Mouse (Mus musculus) C2C12 (cell line): Measurements from ENCODE around the gene Olfr320. TPM values are rescaled to one million over a fixed set of nuclear protein-coding genes. Genes with fewer than 3 reads are reported as not detected.
"Not testable (repeated sequence)": the region's sequence is repeated elsewhere in the genome, so short reads cannot be mapped to it uniquely, and the experiment has no call there.

ENCODE experiments used
- H3K27me3 ChIP-seq: one replicate; pipeline ENCODE4 v1.6.1; 2011; ENCODE audit not compliant: control insufficient read depth, insufficient read depth, insufficient read length
- H3K36me3 ChIP-seq: one replicate; pipeline ENCODE4 v1.6.1; 2011; ENCODE audit not compliant: control insufficient read depth, insufficient read depth
- H3K4me3 ChIP-seq: one replicate; pipeline ENCODE4 v1.5.1; 2011; ENCODE audit warnings: mild to moderate bottlenecking, control low read depth; ENCODE audit not compliant: poor library complexity, insufficient read depth, severe bottlenecking
- H3K79me2 ChIP-seq: one replicate; pipeline ENCODE4 v1.6.1; 2011; ENCODE audit not compliant: control insufficient read depth, insufficient read depth
- H3K79me3 ChIP-seq: one replicate; pipeline ENCODE4 v1.6.1; 2011; ENCODE audit warnings: low read depth, control low read depth
- H3ac ChIP-seq: one replicate; pipeline ENCODE3; 2011; ENCODE audit warnings: low read depth; ENCODE audit not compliant: control insufficient read depth, insufficient read length
- CEBPB ChIP-seq: IDR thresholded peaks from one replicate; pipeline ENCODE4 v1.6.1; 2011; ENCODE audit warnings: low read depth, mild to moderate bottlenecking, control low read depth, moderate library complexity
- CTCF ChIP-seq: IDR thresholded peaks from one replicate; pipeline ENCODE4 v1.5.1; 2011; ENCODE audit not compliant: control insufficient read depth, insufficient read depth, insufficient read length
- FOSL1 ChIP-seq: IDR thresholded peaks from one replicate; pipeline ENCODE4 v1.8.0; 2011; ENCODE audit warnings: mild to moderate bottlenecking, low read length; ENCODE audit not compliant: poor library complexity, insufficient read depth, severe bottlenecking
- MAX ChIP-seq: IDR thresholded peaks from one replicate; pipeline ENCODE4 v1.6.1; 2011; ENCODE audit warnings: mild to moderate bottlenecking, control low read depth
- MYOD1 ChIP-seq: IDR thresholded peaks from one replicate; pipeline ENCODE4 v1.6.1; 2011; ENCODE audit warnings: low read depth; ENCODE audit not compliant: control insufficient read depth, insufficient read length
- MYOG ChIP-seq: IDR thresholded peaks from one replicate; pipeline ENCODE4 v1.6.1; 2011; ENCODE audit not compliant: control insufficient read depth, insufficient read length; ENCODE audit errors: extremely low read depth
- USF1 ChIP-seq: IDR thresholded peaks from one replicate; pipeline ENCODE4 v1.6.1; 2011; ENCODE audit warnings: low read depth, mild to moderate bottlenecking, control low read depth, moderate library complexity
- polyA plus RNA-seq: library from polyadenylated mRNA; unstranded; fragments of >200 nt; fragmentation: generic; extraction: Trizol; gene quantifications from one replicate; pipeline ENCODE4 v1.2.1, GENCODE M21; 2012; ENCODE audit warnings: missing spikeins

The Olfr320 gene
- polyA plus RNA-seq, 1 experiment, result not detected

DNA sequence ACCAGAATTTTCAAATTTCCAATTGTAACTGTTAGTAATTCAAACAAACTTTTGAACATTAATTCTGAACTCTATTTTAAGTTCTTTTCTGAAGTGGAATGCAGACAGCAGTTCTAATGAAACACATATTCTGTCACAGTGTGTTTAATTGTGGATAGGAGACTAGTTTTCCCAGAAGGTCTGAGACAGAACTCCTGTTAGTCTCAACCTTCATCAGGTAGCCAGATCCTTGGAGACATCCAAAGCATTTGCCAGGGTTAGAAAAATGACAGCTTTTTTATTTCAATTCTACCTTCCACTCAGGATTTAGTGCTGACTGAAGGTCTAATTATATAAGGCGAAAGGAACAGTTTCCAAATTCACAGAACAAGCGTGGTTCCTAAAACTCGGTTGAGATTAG is 18.0 kb downstream of the Olfr320 start, which contains the start of gene Olfr319:
Gene Olfr319, plus strand, starts transcription at position 301 of the 400 bp plus-strand sequence.
- Histone ChIP-seq H3ac (no peak within 1 kb of the TSS), H3K79me3 (no peaks in the 10 kb centered on the region)
- TF ChIP-seq MYOD1, result no peak
- no peak for TF ChIP-seq CTCF
- no peak for TF ChIP-seq USF1
- no peak for TF ChIP-seq CEBPB
- TF ChIP-seq MYOG, result no peak
- no peak for TF ChIP-seq FOSL1
- no peak for TF ChIP-seq MAX

DNA sequence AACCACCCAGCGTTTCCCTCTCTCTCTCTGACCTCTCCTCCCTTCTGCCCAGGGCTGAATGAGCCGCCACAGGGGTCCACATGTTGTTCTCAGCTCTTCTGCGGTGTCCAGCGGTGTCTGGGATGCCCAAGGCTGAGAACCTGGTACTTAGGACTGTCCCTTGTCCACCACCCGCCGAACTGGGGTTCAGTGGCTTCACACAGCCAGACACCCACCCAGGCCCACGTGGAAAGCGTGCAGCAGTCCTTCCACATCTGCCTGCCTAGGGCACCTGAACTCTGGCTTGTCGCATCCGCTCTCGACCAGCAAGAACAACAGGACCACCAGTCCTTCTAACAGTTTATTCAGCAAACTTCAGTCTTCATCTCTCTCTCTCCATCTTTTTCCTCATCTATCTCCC is 28.2 kb downstream of the Olfr320 start:
- Histone ChIP-seq H3K27me3 (no peaks in the 10 kb centered on the region), H3K4me3 (no peak overlapping the region), H3K36me3 (no peaks in the 10 kb centered on the region), H3K79me3 (no peaks in the 10 kb centered on the region), H3ac (no peak overlapping the region), H3K79me2 (no peaks in the 10 kb centered on the region)
- TF ChIP-seq CEBPB (no peak), CTCF (no peak), MAX (no peak), USF1 (no peak), FOSL1 (no peak), MYOD1 (no peak), MYOG (no peak)

More for the DNA sequence above, 18.0 kb downstream of the Olfr320 start, which contains the start of gene Olfr319:
- Histone ChIP-seq H3K27me3 (no peaks in the 10 kb centered on the region), H3K79me2 (no peaks in the 10 kb centered on the region), H3K4me3 (no peak within 1 kb of the TSS), H3K36me3 (no peaks in the 10 kb centered on the region)

DNA sequence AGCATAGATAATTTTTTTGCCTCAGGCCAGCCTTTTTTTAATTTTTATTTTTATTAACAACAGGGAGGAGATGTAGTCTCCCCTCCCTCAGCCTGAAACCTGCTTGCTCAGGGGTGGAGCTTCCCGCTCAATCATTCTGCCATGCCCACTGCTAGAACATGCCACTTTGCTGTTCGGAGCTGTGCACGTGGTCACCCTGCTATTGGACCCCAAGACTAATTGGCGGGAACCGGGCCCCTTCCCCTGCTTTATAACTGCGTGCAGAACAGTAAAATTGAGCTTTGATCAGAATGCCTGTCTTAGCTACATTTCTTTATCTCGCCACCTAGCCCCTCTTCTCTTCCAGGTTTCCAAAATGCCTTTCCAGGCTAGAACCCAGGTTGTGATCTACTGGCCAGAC is 36.8 kb downstream of the Olfr320 start:
- not testable (repeated sequence) for H3ac ChIP-seq, H3K79me3 ChIP-seq, H3K79me2 ChIP-seq, H3K27me3 ChIP-seq, H3K4me3 ChIP-seq, H3K36me3 ChIP-seq

GRCm38 (mm10) chr11:58719701-58720100 is 38.8 kb downstream of the Olfr320 start:
- H3K36me3 ChIP-seq, result no peaks in the 10 kb centered on the region
- no peaks in the 10 kb centered on the region for H3K27me3 ChIP-seq
- H3K79me2 ChIP-seq, result no peaks in the 10 kb centered on the region
- TF ChIP-seq MYOG (no peak), MYOD1 (no peak), MAX (no peak), USF1 (no peak), CTCF (no peak), FOSL1 (no peak), CEBPB (no peak)
- no peak overlapping the region for H3K4me3 ChIP-seq
- no peaks in the 10 kb centered on the region for H3K79me3 ChIP-seq
- H3ac ChIP-seq, result no peak overlapping the region

DNA sequence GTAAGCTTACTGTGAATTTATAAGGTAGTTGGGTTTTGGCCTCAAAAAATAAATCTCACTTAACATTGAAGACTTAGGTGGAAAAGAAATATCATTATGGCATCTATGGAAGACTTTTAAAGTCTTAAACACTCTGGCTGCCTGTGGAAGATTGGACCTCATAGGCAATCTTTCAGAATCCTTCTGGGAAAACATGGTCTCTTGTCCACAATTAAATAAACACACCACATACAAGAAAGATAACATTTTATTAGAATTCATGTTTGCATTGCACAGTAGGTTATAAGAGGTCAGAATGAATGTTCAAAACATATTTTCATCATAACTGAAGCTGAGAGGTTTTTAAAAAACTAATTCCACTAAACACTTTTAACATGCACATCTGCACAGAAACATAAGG is 43.0 kb downstream of the Olfr320 start, which contains the start of gene Olfr318:
Gene Olfr318, minus strand, starts transcription at position 101 of the 400 bp plus-strand sequence.
- Histone ChIP-seq H3K79me3 (no peaks in the 10 kb centered on the region), H3ac (no peak within 1 kb of the TSS), H3K4me3 (no peak within 1 kb of the TSS), H3K36me3 (no peaks in the 10 kb centered on the region), H3K27me3 (no peaks in the 10 kb centered on the region), H3K79me2 (no peaks in the 10 kb centered on the region)
- TF ChIP-seq MYOD1, result no peak
- TF ChIP-seq FOSL1, result no peak
- no peak for TF ChIP-seq USF1
- no peak for TF ChIP-seq CTCF
- TF ChIP-seq MYOG, result no peak
- TF ChIP-seq MAX, result no peak
- TF ChIP-seq CEBPB, result no peak

GRCm38 (mm10) chr11:58727896-58728650 is 47.2 kb downstream of the Olfr320 start:
- H3K27me3 ChIP-seq, H3K36me3 ChIP-seq, H3K4me3 ChIP-seq, H3K79me2 ChIP-seq, H3ac ChIP-seq, H3K79me3 ChIP-seq: not testable (repeated sequence)
